Mouse (Mus musculus) midbrain, embryonic 11.5 days (tissue): ENCODE results near the gene Magt1. TPM values are rescaled to one million over a fixed set of nuclear protein-coding genes. Genes with fewer than 3 reads are reported as not detected.

Experiments
- polyA plus RNA-seq: library from polyadenylated mRNA; unstranded; fragments of >200 nt; fragmentation: Nextera tagmentation; extraction: Ambion mirVana; gene quantifications from 2 replicates; pipeline ENCODE4 v1.2.1, GENCODE M21; 2014

Magt1 gene
- polyA plus RNA-seq, 1 experiment from 2014 or later = 44.9 TPM

Other genes with a start within 250 kb of the Magt1 start
- gene Fgf16, start 247.6 kb downstream of the Magt1 start, polyA plus RNA-seq = not detected in 2 replicates
- 196 and 214 TPM in 2 replicates for gene Atrx, start 82.5 kb downstream of the Magt1 start, polyA plus RNA-seq
- gene Cox7b, start 3.8 kb upstream of the Magt1 start, polyA plus RNA-seq = 319 TPM in 2 replicates
- gene Atp7a, start 15.4 kb upstream of the Magt1 start, polyA plus RNA-seq = 25.4 and 28.8 TPM in 2 replicates
- gene Tlr13, start 131.3 kb upstream of the Magt1 start, polyA plus RNA-seq = 0.19 and 0.27 TPM in 2 replicates
- gene Pgk1, start 175.2 kb upstream of the Magt1 start, polyA plus RNA-seq = 424 and 429 TPM in 2 replicates
- 15.7 and 18.8 TPM in 2 replicates for gene Taf9b, start 209.3 kb upstream of the Magt1 start, polyA plus RNA-seq
- gene Fnd3c2, start 243.5 kb upstream of the Magt1 start, polyA plus RNA-seq = not detected in 2 replicates